Mouse (Mus musculus) intestine, postnatal 0 days (tissue): ENCODE measurements around the gene Tmem40. TPM values are rescaled to one million over a fixed set of nuclear protein-coding genes. Genes with fewer than 3 reads are reported as not detected.

Experiments used
- ATAC-seq: fragments of 200-750 bp; cut with Nextera tagmentation; 2 replicates; pipeline ENCODE4 v1.8.0; 2017; ENCODE audit warnings: mild to moderate bottlenecking, moderate TSS enrichment, moderate library complexity
- H3K27ac ChIP-seq: fragments of 300-500 bp; sonication (generic); 2 replicates; pipeline ENCODE4 v1.5.1; 2014; ENCODE audit warnings: mild to moderate bottlenecking, low read depth, low read length, moderate library complexity
- H3K27me3 ChIP-seq: fragments of 300-500 bp; sonication (generic); replicated peaks from 2 replicates; pipeline ENCODE4 v1.6.1; 2014; ENCODE audit warnings: low read length, mixed read lengths; ENCODE audit not compliant: control insufficient read depth, insufficient read depth
- H3K36me3 ChIP-seq: fragments of 300-500 bp; sonication (generic); 2 replicates; pipeline ENCODE4 v1.6.1; 2014; ENCODE audit warnings: mild to moderate bottlenecking, moderate library complexity; ENCODE audit not compliant: control insufficient read depth, insufficient read depth
- H3K4me1 ChIP-seq: fragments of 300-500 bp; sonication (generic); replicated peaks from 2 replicates; pipeline ENCODE4 v1.6.1; 2014; ENCODE audit warnings: antibody characterized with exemption, low read length, mixed read lengths; ENCODE audit not compliant: control insufficient read depth, insufficient read depth
- H3K4me2 ChIP-seq: fragments of 300-500 bp; sonication (generic); replicated peaks from 2 replicates; pipeline ENCODE4 v1.6.1; 2014; ENCODE audit warnings: low read depth, mild to moderate bottlenecking, moderate library complexity
- H3K4me3 ChIP-seq: fragments of 300-500 bp; sonication (generic); 2 replicates; pipeline ENCODE4 v1.5.1; 2014; ENCODE audit warnings: low read depth, low read length
- H3K9ac ChIP-seq: fragments of 300-500 bp; sonication (generic); 2 replicates; pipeline ENCODE4 v1.6.1; 2014; ENCODE audit warnings: mild to moderate bottlenecking, low read depth, low read length
- H3K9me3 ChIP-seq: fragments of 300-500 bp; sonication (generic); 2 replicates; pipeline ENCODE4 v1.6.1; 2016; ENCODE audit warnings: mixed run types; ENCODE audit not compliant: control insufficient read depth
- CTCF ChIP-seq: sonication (generic); IDR thresholded peaks from 2 replicates; pipeline ENCODE4 v1.5.1; 2016; ENCODE audit warnings: low read depth, mild to moderate bottlenecking, control low read depth, antibody characterized with exemption, moderate library complexity
- WGBS: fragments of 180-500 bp; shearing (Covaris S2); extraction: QIAGEN DNeasy Blood & Tissue Kit; methylation state at CpG from one replicate; pipeline ENCODE4 v1.1.7; 2014; 5-methylcytosine and 5-hydroxymethylcytosine counted together
- polyA plus RNA-seq: library from polyadenylated mRNA; unstranded; fragments of >200 nt; fragmentation: Nextera tagmentation; extraction: Ambion mirVana; gene quantifications from 2 replicates; pipeline ENCODE4 v1.2.1, GENCODE M21; 2015

Tmem40 gene
- polyA plus RNA-seq, 1 experiment from 2014 or later: 0.17 TPM

GRCm38 (mm10) chr6:115791016-115791415 lies 28.8 kb upstream of the Tmem40 start:
- H3K4me3 ChIP-seq: no peak overlapping the region
- H3K27me3 ChIP-seq: no peaks in the 10 kb centered on the region
- H3K9ac ChIP-seq: no peak overlapping the region
- no peak overlapping the region for H3K27ac ChIP-seq
- no peak for TF ChIP-seq CTCF
- no peak for ATAC-seq
- H3K36me3 ChIP-seq: peaks cover 14% of the 10 kb centered on the region; the same call in 1 of the 2 replicates
- H3K4me2 ChIP-seq: no peak overlapping the region
- H3K9me3 ChIP-seq: no peaks in the 10 kb centered on the region
- WGBS: 87% methylated on average over 10 of the region's 10 CpGs
- no peaks in the 10 kb centered on the region for H3K4me1 ChIP-seq

- Histone ChIP-seq H3K4me3 (no peak overlapping the region), H3K36me3 (peaks cover 24% of the 10 kb centered on the region)
- WGBS: 92% methylated on average over 3 of the region's 3 CpGs
Observed at GRCm38 (mm10) chr6:115782781-115783180, 20.6 kb upstream of the Tmem40 start.

GRCm38 (mm10) chr6:115776363-115776762 lies 14.2 kb upstream of the Tmem40 start:
- 0 out of 2 replicates have a peak overlapping the region, but pooled peaks have one; percentile 4 for H3K4me2 ChIP-seq
- no peak overlapping the region for H3K4me3 ChIP-seq
- H3K4me1 ChIP-seq: no peaks in the 10 kb centered on the region
- WGBS: 31% methylated on average over 9 of the region's 9 CpGs
- no peaks in the 10 kb centered on the region for H3K27me3 ChIP-seq
- no peaks in the 10 kb centered on the region; the same call in 1 of the 2 replicates for H3K36me3 ChIP-seq
- no peaks in the 10 kb centered on the region for H3K9me3 ChIP-seq
- TF ChIP-seq CTCF: no peak
- H3K9ac ChIP-seq: no peak overlapping the region
- no peak overlapping the region for H3K27ac ChIP-seq
- ATAC-seq: no peak

More at GRCm38 (mm10) chr6:115782781-115783180, 20.6 kb upstream of the Tmem40 start:
- no peak overlapping the region for H3K9ac ChIP-seq
- no peaks in the 10 kb centered on the region for H3K27me3 ChIP-seq
- no peak for TF ChIP-seq CTCF
- no peaks in the 10 kb centered on the region for H3K9me3 ChIP-seq
- no peak overlapping the region for H3K27ac ChIP-seq
- ATAC-seq: no peak
- no peaks in the 10 kb centered on the region for H3K4me1 ChIP-seq
- H3K4me2 ChIP-seq: no peak overlapping the region

GRCm38 (mm10) chr6:115775838-115776237 lies 13.6 kb upstream of the Tmem40 start:
- Histone ChIP-seq H3K9me3 (no peaks in the 10 kb centered on the region), H3K9ac (no peak overlapping the region), H3K36me3 (no peaks in the 10 kb centered on the region), H3K4me2 (peak overlapping the region; percentile 82), H3K4me1 (no peaks in the 10 kb centered on the region), H3K27me3 (no peaks in the 10 kb centered on the region), H3K4me3 (no peak overlapping the region), H3K27ac (no peak overlapping the region)
- ATAC-seq: no peak
- 60% methylated on average over 3 of the region's 3 CpGs for WGBS
- TF ChIP-seq CTCF: no peak

- H3K4me2 ChIP-seq: peak within 1 kb of the TSS; percentile 82
- no peak for ATAC-seq
- H3K27ac ChIP-seq: no peak within 1 kb of the TSS
- no peak for TF ChIP-seq CTCF
- no peaks in the 10 kb centered on the region for H3K36me3 ChIP-seq
- no peaks in the 10 kb centered on the region for H3K9me3 ChIP-seq
- no peaks in the 10 kb centered on the region for H3K27me3 ChIP-seq
- H3K4me1 ChIP-seq: no peaks in the 10 kb centered on the region
- 4% methylated on average over 12 of the region's 28 CpGs for WGBS
- peak within 1 kb of the TSS; percentile 57 for H3K9ac ChIP-seq
- H3K4me3 ChIP-seq: peak within 1 kb of the TSS; percentile 55
Observed at GRCm38 (mm10) chr6:115774501-115774921, 12.3 kb upstream of the Tmem40 start, which contains the start of gene Cand2. Gene Cand2 (plus strand): TSS chr6:115774538.

- WGBS: under 1% methylated on average over 14 of the region's 14 CpGs
Observed at GRCm38 (mm10) chr6:115773966-115774413, 11.8 kb upstream of the Tmem40 start.

More at GRCm38 (mm10) chr6:115773966-115774413, 11.8 kb upstream of the Tmem40 start:
- H3K36me3 ChIP-seq: no peaks in the 10 kb centered on the region
- ATAC-seq: no peak
- H3K27ac ChIP-seq: no peak overlapping the region
- H3K4me2 ChIP-seq: peak overlapping the region; percentile 82
- no peaks in the 10 kb centered on the region for H3K4me1 ChIP-seq
- no peaks in the 10 kb centered on the region for H3K27me3 ChIP-seq
- H3K4me3 ChIP-seq: peak overlapping the region; percentile 55
- H3K9ac ChIP-seq: no peak overlapping the region
- H3K9me3 ChIP-seq: no peaks in the 10 kb centered on the region
- no peak for TF ChIP-seq CTCF
